Mouse (Mus musculus) forebrain, embryonic 14.5 days (tissue): ENCODE data around the gene Otogl. TPM values are rescaled to one million over a fixed set of nuclear protein-coding genes. Genes with fewer than 3 reads are reported as not detected.

Experiments used
- ATAC-seq: fragments of 200-750 bp; cut with Nextera tagmentation; 2 replicates; pipeline ENCODE4 v1.8.0; 2017; ENCODE audit warnings: mild to moderate bottlenecking, moderate library complexity
- DNase-seq: peaks from one replicate; pipeline ENCODE4 v3.0.0-alpha.2; 2015; ENCODE audit warnings: low spot score
- H3K27ac ChIP-seq: fragments of 300-500 bp; sonication (generic); 2 replicates; pipeline ENCODE4 v1.5.1; 2014; ENCODE audit warnings: low read depth, mild to moderate bottlenecking, control low read depth, low read length, moderate library complexity
- H3K27me3 ChIP-seq: fragments of 300-500 bp; sonication (generic); replicated peaks from 2 replicates; pipeline ENCODE4 v1.6.1; 2014; ENCODE audit warnings: low read length, control low read depth, mixed read lengths; ENCODE audit not compliant: control insufficient read depth, insufficient read depth
- H3K36me3 ChIP-seq: fragments of 300-500 bp; sonication (generic); 2 replicates; pipeline ENCODE4 v1.6.1; 2014; ENCODE audit warnings: low read length, control low read depth; ENCODE audit not compliant: control insufficient read depth, insufficient read depth
- H3K4me1 ChIP-seq: fragments of 300-500 bp; sonication (generic); 2 replicates; pipeline ENCODE4 v1.6.1; 2014; ENCODE audit warnings: antibody characterized with exemption, low read length, control low read depth; ENCODE audit not compliant: control insufficient read depth, insufficient read depth
- H3K4me2 ChIP-seq: fragments of 300-500 bp; sonication (generic); 2 replicates; pipeline ENCODE4 v1.6.1; 2014; ENCODE audit warnings: mild to moderate bottlenecking, control low read depth, low read length
- H3K4me3 ChIP-seq: fragments of 300-500 bp; sonication (generic); 2 replicates; pipeline ENCODE4 v1.5.1; 2014; ENCODE audit warnings: low read depth, low read length, control low read depth
- H3K9ac ChIP-seq: fragments of 300-500 bp; sonication (generic); 2 replicates; pipeline ENCODE4 v1.6.1; 2014; ENCODE audit warnings: mild to moderate bottlenecking, low read length, control low read depth, moderate library complexity
- H3K9me3 ChIP-seq: fragments of 300-500 bp; sonication (generic); replicated peaks from 2 replicates; pipeline ENCODE4 v1.6.1; 2016; ENCODE audit warnings: low read length, control low read depth, mixed read lengths; ENCODE audit not compliant: control insufficient read depth
- WGBS: fragments of 180-500 bp; shearing (Covaris S2); extraction: QIAGEN DNeasy Blood & Tissue Kit; methylation state at CpG from one replicate; pipeline ENCODE4 v1.1.7; 2014; 5-methylcytosine and 5-hydroxymethylcytosine counted together
- polyA plus RNA-seq: library from polyadenylated mRNA; unstranded; fragments of >200 nt; fragmentation: Nextera tagmentation; extraction: Ambion mirVana; gene quantifications from 2 replicates; pipeline ENCODE4 v1.2.1, GENCODE M21; 2014

The Otogl gene
- polyA plus RNA-seq: 0.03 and 0.05 TPM in 2 replicates

DNA sequence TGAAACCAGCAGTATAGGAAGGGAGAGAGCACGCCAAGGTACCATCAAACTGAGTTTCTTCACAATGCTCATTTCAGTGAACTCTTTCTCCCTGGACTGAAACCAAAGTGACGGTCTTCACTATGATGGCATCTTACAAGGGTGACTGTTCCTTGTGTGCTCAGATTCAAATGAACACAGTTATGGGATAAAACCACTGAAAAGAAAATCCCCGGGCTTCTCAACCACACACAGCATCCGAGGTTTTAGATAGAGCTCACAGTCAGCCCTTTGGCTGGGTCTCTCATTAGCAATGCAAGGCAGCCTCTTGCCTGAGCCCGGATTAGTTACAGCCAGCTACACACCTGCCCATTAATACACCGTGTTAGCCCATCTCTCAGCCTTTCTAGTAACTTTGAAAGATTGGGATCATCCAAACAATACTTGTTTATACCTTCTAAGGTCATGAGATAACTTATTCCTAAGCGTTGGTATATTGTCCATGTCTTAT lies at the start of gene Otogl:
TSS of gene Otogl (minus strand) at position 51 of the 490 bp plus-strand sequence.
- Histone ChIP-seq H3K9me3 (no peaks in the 10 kb centered on the region), H3K4me2 (no peak within 1 kb of the TSS), H3K4me3 (no peak within 1 kb of the TSS), H3K9ac (no peak within 1 kb of the TSS), H3K36me3 (no peaks in the 10 kb centered on the region), H3K27me3 (no peaks in the 10 kb centered on the region), H3K4me1 (no peaks in the 10 kb centered on the region), H3K27ac (no peak within 1 kb of the TSS)
- ATAC-seq (no peak), DNase-seq (no peak)
- WGBS: 42% methylated on average over 7 of the region's 7 CpGs

DNA sequence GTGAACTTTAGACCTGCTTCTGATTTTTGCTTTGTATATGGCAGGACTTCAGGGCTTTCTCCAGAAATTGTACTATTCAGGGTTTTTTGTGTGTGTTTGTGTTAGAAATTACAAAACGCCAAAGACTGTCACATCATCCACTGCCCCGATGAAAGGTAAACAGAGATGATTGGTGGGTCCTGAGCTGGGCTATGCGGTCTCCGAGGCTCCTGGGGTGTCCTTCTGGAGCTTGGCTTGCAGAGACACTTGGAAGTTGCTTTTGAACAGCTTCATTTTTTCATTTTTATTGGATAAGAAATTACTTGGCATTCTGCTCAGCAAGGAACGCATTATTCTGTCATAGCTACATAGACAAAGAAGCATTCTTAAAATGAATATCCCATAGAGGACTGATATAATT lies 44.7 kb upstream of the Otogl start:
- Histone ChIP-seq H3K4me2 (no peak overlapping the region), H3K4me3 (no peak overlapping the region), H3K9me3 (no peaks in the 10 kb centered on the region), H3K27me3 (no peaks in the 10 kb centered on the region), H3K27ac (no peak overlapping the region), H3K36me3 (no peaks in the 10 kb centered on the region), H3K4me1 (no peaks in the 10 kb centered on the region), H3K9ac (no peak overlapping the region)
- WGBS: 96% methylated on average over 5 of the region's 5 CpGs
- ATAC-seq (no peak), DNase-seq (no peak)

DNA sequence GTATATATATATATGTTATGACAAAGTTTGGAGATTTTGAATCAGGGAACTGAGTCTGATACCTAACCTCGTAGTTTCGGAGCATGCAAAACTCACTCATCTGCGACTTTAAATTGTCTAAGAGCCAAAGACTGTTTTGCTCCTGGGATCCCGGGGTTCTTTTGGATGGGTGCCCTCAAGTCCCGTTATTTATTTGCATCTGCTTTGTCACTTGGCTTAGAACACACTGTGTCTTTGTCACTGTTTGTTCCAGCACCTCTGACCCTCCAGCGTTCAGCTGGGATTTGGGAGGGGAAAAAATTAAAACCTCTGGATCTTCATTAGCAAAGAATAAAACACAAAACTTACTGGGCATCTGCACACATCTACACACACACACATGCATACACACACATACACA lies 42.5 kb upstream of the Otogl start:
- Histone ChIP-seq H3K9ac (no peak overlapping the region), H3K36me3 (no peaks in the 10 kb centered on the region), H3K4me2 (no peak overlapping the region), H3K9me3 (no peaks in the 10 kb centered on the region), H3K4me3 (no peak overlapping the region), H3K4me1 (no peaks in the 10 kb centered on the region), H3K27me3 (no peaks in the 10 kb centered on the region), H3K27ac (no peak overlapping the region)
- DNase-seq (no peak), ATAC-seq (no peak)
- 51% methylated on average over 6 of the region's 6 CpGs for WGBS

DNA sequence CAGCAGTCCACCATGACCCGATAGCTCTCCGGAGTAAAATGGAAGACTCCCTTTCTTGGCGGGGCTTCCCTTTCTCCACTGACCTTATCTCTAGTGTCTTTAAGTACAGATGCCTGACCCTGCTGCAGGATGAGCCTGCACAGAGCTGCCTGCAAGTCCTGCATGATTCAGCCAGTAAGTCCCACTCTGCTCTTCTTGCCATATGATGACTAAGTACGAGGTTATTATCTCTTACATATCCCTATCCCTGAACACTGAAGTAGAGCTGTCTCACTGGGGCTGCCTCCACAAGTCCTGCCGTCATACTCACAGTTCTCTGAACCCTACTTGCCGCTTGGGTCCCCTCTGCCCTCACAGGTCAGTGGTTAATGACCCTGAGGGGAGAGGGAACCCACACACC lies 39.7 kb upstream of the Otogl start:
- DNase-seq: no peak
- H3K4me1 ChIP-seq: no peaks in the 10 kb centered on the region
- H3K27ac ChIP-seq: no peak overlapping the region
- no peak overlapping the region for H3K4me2 ChIP-seq
- no peaks in the 10 kb centered on the region for H3K36me3 ChIP-seq
- WGBS: 90% methylated on average over 6 of the region's 6 CpGs
- H3K27me3 ChIP-seq: no peaks in the 10 kb centered on the region
- ATAC-seq: no peak
- H3K9ac ChIP-seq: no peak overlapping the region
- H3K4me3 ChIP-seq: no peak overlapping the region
- no peaks in the 10 kb centered on the region for H3K9me3 ChIP-seq

DNA sequence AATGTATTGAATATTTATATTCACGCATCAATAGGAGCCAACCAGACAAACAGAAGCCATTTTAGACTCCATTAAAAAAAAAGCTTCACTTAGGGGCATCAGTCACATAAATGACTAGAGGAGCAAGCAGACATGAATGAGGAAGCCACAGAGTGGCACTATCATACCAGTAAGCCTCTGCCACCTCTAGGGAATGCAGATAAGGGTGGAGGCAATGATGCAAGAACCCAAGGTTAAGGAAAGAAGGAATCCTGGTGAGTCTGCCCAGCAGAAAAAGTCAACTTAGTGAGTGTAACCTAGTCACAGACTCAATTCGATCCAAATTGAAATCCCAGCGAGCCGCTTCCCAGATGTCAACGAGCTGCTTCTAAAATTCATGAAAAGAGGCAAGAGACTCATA lies 38.0 kb upstream of the Otogl start:
- no peak for DNase-seq
- WGBS: 93% methylated on average over 5 of the region's 5 CpGs
- H3K27ac ChIP-seq: no peak overlapping the region
- H3K4me2 ChIP-seq: no peak overlapping the region
- H3K27me3 ChIP-seq: no peaks in the 10 kb centered on the region
- no peak for ATAC-seq
- H3K4me1 ChIP-seq: no peaks in the 10 kb centered on the region
- H3K36me3 ChIP-seq: no peaks in the 10 kb centered on the region
- no peak overlapping the region for H3K4me3 ChIP-seq
- H3K9me3 ChIP-seq: no peaks in the 10 kb centered on the region
- H3K9ac ChIP-seq: no peak overlapping the region

DNA sequence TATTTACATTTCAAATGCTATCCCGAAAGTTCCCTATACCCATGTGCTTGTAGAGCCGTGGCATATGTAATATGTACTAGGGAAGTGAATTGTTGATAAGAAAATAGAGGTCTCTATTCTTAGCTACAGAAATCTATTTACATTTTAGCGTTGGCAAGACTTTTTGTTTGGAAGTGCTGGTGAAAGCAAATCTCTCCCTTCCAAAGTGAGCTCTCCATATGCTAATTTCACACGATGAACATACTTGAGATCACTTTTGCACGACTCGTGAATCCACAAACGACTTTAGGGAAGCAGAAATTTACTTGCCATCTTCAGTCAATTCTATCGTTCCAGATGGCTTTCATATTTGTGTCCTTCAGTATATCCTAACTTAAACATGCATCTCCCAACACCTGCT lies 36.7 kb upstream of the Otogl start:
- DNase-seq (peak; percentile 20), ATAC-seq (no peak)
- Histone ChIP-seq H3K4me2 (no peak overlapping the region), H3K36me3 (no peaks in the 10 kb centered on the region), H3K9me3 (no peaks in the 10 kb centered on the region), H3K27me3 (no peaks in the 10 kb centered on the region), H3K27ac (no peak overlapping the region), H3K9ac (no peak overlapping the region), H3K4me3 (no peak overlapping the region), H3K4me1 (no peaks in the 10 kb centered on the region)
- 73% methylated on average over 8 of the region's 8 CpGs for WGBS

DNA sequence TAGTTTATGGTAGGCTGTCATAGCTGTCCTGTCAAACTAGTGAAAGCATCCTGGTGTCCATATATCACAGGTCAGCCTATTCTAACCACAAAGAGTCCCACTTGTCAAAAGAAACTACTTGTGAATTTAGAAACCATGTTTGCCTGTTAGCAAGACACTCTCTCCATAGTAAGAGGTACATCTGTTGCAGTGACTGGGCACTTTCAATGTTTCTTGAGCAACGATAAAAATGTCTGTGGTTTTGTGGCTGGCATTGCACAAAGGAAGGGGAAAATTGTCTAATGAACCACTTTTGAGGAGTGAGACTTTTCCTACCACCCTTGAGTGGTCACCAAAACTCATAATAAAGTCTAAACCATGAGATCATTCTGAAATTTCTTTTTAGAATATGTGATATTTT lies 36.1 kb upstream of the Otogl start:
- no peaks in the 10 kb centered on the region for H3K9me3 ChIP-seq
- no peaks in the 10 kb centered on the region for H3K27me3 ChIP-seq
- no peaks in the 10 kb centered on the region for H3K4me1 ChIP-seq
- DNase-seq (no peak), ATAC-seq (no peak)
- no peaks in the 10 kb centered on the region for H3K36me3 ChIP-seq
- no peak overlapping the region for H3K4me3 ChIP-seq
- 78% methylated on average over 1 of the region's 1 CpGs for WGBS
- H3K27ac ChIP-seq: no peak overlapping the region
- H3K9ac ChIP-seq: no peak overlapping the region
- H3K4me2 ChIP-seq: no peak overlapping the region

DNA sequence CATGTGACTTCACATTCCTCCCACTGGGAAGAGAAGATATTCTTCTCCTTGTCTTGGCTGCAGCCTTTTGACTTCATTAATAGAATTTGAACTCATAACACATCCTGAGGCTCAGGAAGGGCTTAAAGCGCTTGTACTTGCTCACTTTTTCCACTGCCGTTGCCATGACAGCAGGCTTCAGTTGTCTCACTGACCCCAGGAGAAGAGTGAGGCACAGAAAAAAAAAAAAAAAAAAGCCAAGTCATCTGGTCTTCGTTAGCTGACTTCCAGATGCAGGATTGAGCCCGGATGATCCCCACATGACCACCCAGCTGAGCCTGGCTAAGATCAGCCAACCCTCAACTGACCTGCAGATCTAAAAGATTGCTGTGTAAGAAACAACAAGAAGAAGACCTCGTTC lies 34.4 kb upstream of the Otogl start:
- 59% methylated on average over 5 of the region's 5 CpGs for WGBS

DNA sequence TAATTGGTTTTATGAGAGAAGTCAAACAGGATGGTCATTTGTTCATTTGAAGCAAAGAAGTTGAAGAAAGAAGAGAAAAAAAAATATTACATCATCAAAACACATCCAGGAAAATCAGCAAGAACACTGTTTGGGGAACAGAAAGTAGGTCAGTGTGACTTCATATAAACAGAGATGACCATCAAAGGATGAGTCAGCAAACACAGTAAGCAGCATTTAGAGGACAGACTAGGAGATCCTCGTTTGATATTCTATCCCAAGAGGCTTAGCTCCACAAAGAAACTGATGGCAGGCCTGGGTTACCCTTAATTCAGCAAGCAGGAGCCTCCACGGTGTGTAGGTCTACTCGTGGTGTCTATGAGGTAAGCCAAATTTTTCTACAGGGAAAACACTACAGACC lies 31.9 kb upstream of the Otogl start:
- H3K4me2 ChIP-seq: no peak overlapping the region
- no peak overlapping the region for H3K9ac ChIP-seq
- no peaks in the 10 kb centered on the region for H3K4me1 ChIP-seq
- 82% methylated on average over 3 of the region's 3 CpGs for WGBS
- no peak overlapping the region for H3K27ac ChIP-seq
- no peaks in the 10 kb centered on the region for H3K36me3 ChIP-seq
- ATAC-seq (no peak), DNase-seq (no peak)
- no peaks in the 10 kb centered on the region for H3K9me3 ChIP-seq
- no peaks in the 10 kb centered on the region for H3K27me3 ChIP-seq
- H3K4me3 ChIP-seq: no peak overlapping the region

More for the DNA sequence above, 34.4 kb upstream of the Otogl start:
- Histone ChIP-seq H3K4me3 (no peak overlapping the region), H3K27ac (no peak overlapping the region), H3K27me3 (no peaks in the 10 kb centered on the region), H3K4me2 (no peak overlapping the region), H3K4me1 (no peaks in the 10 kb centered on the region), H3K9ac (no peak overlapping the region), H3K36me3 (no peaks in the 10 kb centered on the region), H3K9me3 (no peaks in the 10 kb centered on the region)
- no peak for DNase-seq
- ATAC-seq: no peak
